Mouse (Mus musculus): ENCODE measurements around the gene Dydc2. TPM values are rescaled to one million over a fixed set of nuclear protein-coding genes. Genes with fewer than 3 reads are reported as not detected.
"Not testable (repeated sequence)": the region's sequence is repeated elsewhere in the genome, so short reads cannot be mapped to it uniquely, and the experiment has no call there.

The Dydc2 gene
- polyA plus RNA-seq, 1 experiment: 36.9 TPM

DNA sequence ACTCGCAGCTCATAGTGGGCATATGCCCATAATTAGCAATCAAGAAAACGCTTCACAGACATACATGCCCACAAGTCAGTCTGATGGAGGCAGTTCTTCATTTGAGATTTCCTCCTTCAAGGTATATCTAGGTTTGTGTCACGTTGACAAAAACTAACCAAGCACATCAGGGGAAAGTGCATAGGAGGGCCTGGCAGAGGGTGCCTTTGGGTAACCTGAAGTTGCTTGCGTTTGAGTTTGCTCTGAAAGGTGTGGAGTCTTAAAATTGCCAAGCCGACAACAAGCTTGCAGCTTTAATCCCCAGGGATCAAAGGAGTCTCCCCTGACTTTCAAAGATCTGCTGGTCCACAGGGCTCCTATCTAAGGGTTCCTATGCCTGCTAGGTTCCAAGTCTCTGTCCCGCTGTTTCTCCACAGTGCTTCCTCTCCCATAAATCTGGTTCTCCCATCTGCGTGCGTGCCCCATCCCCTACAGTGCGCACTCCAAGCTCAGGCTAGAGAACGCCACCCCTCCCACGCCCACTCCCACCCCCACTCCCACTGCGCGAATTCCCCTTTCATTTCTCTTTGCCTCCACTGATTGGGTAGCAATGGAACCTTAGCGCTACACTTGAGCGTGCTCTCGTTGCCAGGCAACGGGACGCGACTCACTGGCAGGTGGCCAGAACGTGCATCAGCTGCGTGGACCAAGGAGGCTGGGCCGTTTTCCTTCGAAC, 3.4 kb upstream of the Dydc2 start, which contains the start of gene Dydc1:
Gene Dydc1, plus strand, starts transcription at position 683 of the 715 bp plus-strand sequence.
- H3K27ac ChIP-seq (ENCODE audit: control insufficient read depth, insufficient read depth, low read depth, low read length): peak within 1 kb of the TSS; percentile 71
- H3K27me3 ChIP-seq (ENCODE audit: control insufficient read depth, insufficient read depth, low read length): no peaks in the 10 kb centered on the region
- TF ChIP-seq POLR2A (IDR thresholded peaks at IDR 0.05; ENCODE audit: control insufficient read depth, low read depth, low read length) (peak; percentile 97), CTCF (IDR thresholded peaks at IDR 0.05; ENCODE audit: control insufficient read depth, insufficient read depth, insufficient replicate concordance, low read depth, low read length) (no peak)
- peaks cover 6% of the 10 kb centered on the region for H3K4me1 ChIP-seq (ENCODE audit: control insufficient read depth, insufficient read depth, low read length)
- H3K36me3 ChIP-seq (ENCODE audit: control insufficient read depth, insufficient read depth, low read length): no peaks in the 10 kb centered on the region; the same call in 1 of the 2 replicates
- H3K4me3 ChIP-seq (ENCODE audit: control insufficient read depth, low read depth, low read length): peak within 1 kb of the TSS; percentile 92

DNA sequence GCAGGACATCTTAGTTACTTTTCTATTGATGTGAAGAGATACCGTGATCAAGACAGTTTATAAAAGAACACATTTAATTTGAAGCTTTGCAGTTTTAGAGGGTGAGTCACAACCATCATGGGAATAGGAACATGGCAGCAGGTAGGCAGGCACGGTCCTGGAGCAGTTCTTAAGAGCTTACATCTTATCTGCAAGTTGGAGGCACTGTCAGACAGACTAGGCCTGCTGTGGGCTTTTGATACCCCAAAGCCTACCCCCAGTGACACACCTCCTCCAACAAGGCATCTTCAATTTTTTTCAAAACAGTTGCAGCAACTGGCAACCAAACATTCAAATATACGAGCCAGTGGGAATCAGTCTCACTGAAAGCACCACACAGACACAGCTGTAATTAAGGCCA, 1.3 kb upstream of the Dydc2 start:
- no peaks in the 10 kb centered on the region for H3K36me3 ChIP-seq (ENCODE audit: control insufficient read depth, insufficient read depth, low read length)
- H3K27me3 ChIP-seq (ENCODE audit: control insufficient read depth, insufficient read depth, low read length): no peaks in the 10 kb centered on the region
- TF ChIP-seq POLR2A (IDR thresholded peaks at IDR 0.05; ENCODE audit: control insufficient read depth, low read depth, low read length): no peak
- no peak for TF ChIP-seq CTCF (IDR thresholded peaks at IDR 0.05; ENCODE audit: control insufficient read depth, insufficient read depth, insufficient replicate concordance, low read depth, low read length)
- no peak overlapping the region for H3K27ac ChIP-seq (ENCODE audit: control insufficient read depth, insufficient read depth, low read depth, low read length)
- no peak overlapping the region for H3K4me3 ChIP-seq (ENCODE audit: control insufficient read depth, low read depth, low read length)
- H3K4me1 ChIP-seq (ENCODE audit: control insufficient read depth, insufficient read depth, low read length): peaks cover 6% of the 10 kb centered on the region

DNA sequence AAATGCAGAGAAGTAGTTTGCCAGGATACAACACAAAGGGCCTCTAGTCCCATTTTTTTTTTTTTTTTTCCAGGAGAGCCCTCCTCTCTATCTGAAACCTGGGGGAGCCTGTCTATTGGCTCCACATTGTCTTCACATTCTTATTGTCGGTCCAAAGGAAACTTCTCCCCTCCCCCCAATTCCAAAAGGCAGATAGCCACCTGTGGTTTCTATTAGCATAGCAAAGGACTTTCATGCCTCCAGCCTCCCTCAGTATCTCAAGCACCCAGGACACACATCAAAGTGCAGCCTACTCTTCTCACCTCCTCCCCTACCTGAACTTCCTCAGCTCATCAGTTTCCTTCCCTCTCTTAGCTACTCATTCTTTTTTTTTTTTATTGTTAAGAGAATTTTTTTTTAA, 2.6 kb downstream of the Dydc2 start:
- no peaks in the 10 kb centered on the region for H3K27me3 ChIP-seq (ENCODE audit: control insufficient read depth, insufficient read depth, low read length)

DNA sequence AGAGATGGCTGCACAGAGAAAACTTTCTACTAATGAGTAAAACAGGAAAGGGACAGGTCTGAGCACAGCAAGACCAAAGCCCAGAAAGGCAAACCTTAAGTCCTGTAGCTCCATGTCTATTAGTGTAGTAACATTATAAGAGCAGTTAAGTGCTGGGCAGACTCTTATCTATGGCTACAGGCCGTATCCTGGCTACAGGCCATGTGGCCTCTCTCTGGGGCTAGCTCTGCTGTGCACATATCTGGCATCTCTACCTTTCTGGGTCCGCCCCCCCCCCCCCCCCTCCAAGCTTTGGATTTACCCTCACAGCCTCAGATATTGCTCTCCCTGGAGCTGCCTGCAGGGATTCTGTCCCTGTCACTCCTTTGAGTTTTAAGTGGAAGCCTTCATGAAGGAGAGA, 3.8 kb downstream of the Dydc2 start:
- H3K27me3 ChIP-seq (ENCODE audit: control insufficient read depth, insufficient read depth, low read length): no peaks in the 10 kb centered on the region
- H3K4me3 ChIP-seq (ENCODE audit: control insufficient read depth, low read depth, low read length): no peak overlapping the region
- H3K36me3 ChIP-seq (ENCODE audit: control insufficient read depth, insufficient read depth, low read length): no peaks in the 10 kb centered on the region
- no peaks in the 10 kb centered on the region for H3K4me1 ChIP-seq (ENCODE audit: control insufficient read depth, insufficient read depth, low read length)
- H3K27ac ChIP-seq (ENCODE audit: control insufficient read depth, insufficient read depth, low read depth, low read length): no peak overlapping the region
- no peak for TF ChIP-seq CTCF (IDR thresholded peaks at IDR 0.05; ENCODE audit: control insufficient read depth, insufficient read depth, insufficient replicate concordance, low read depth, low read length)
- no peak for TF ChIP-seq POLR2A (IDR thresholded peaks at IDR 0.05; ENCODE audit: control insufficient read depth, low read depth, low read length)

More for the DNA sequence above, 2.6 kb downstream of the Dydc2 start:
- Histone ChIP-seq H3K4me1 (ENCODE audit: control insufficient read depth, insufficient read depth, low read length) (no peaks in the 10 kb centered on the region), H3K27ac (ENCODE audit: control insufficient read depth, insufficient read depth, low read depth, low read length) (no peak overlapping the region), H3K4me3 (ENCODE audit: control insufficient read depth, low read depth, low read length) (no peak overlapping the region), H3K36me3 (ENCODE audit: control insufficient read depth, insufficient read depth, low read length) (no peaks in the 10 kb centered on the region)
- TF ChIP-seq POLR2A (IDR thresholded peaks at IDR 0.05; ENCODE audit: control insufficient read depth, low read depth, low read length) (no peak), CTCF (IDR thresholded peaks at IDR 0.05; ENCODE audit: control insufficient read depth, insufficient read depth, insufficient replicate concordance, low read depth, low read length) (no peak)

DNA sequence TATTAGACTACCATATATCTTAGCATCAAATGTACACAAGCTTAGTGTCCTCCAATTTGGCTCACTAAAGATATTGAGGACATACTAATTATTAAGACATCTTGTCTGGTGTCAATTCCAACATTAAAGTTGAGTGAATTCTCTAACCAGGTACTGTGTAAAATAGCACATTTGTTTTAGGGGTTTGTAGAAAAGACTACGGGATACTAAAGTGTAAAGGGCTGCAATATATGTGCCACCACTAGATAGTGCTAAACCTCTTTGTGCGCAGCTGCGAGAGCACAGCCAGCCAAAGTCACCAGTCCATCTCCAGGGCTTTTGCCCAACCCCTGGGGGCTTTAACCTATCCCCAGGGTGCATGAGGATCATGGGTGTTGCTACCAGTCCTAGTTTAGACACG, 15.8 kb downstream of the Dydc2 start:
- not testable (repeated sequence) for H3K27me3 ChIP-seq (ENCODE audit: control insufficient read depth, insufficient read depth, low read length); H3K27ac ChIP-seq (ENCODE audit: control insufficient read depth, insufficient read depth, low read depth, low read length); H3K4me1 ChIP-seq (ENCODE audit: control insufficient read depth, insufficient read depth, low read length); H3K36me3 ChIP-seq (ENCODE audit: control insufficient read depth, insufficient read depth, low read length); H3K4me3 ChIP-seq (ENCODE audit: control insufficient read depth, low read depth, low read length)

DNA sequence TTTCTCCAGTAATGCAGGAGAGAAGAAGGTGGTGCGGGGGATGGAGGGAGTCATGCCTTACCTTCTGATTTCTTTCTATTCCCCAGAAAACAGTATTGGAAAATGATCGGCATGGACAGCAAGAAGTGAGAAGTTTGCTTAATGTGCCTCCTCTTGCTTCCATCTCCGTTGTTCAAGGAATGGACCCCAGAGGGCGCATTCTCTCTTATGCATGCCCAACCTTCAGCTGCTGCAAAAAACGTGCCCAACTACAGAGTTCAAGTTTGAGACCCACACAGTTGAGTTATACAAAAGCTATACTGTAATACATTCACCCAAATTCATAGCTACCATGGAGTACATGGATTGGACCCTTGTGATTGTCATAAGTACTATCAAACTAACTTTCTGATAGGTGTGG, 16.5 kb downstream of the Dydc2 start:
- H3K27ac ChIP-seq (ENCODE audit: control insufficient read depth, insufficient read depth, low read depth, low read length): no peak overlapping the region
- TF ChIP-seq CTCF (IDR thresholded peaks at IDR 0.05; ENCODE audit: control insufficient read depth, insufficient read depth, insufficient replicate concordance, low read depth, low read length): 0 out of 2 replicates have a peak, but pooled peaks have one; percentile 3
- no peak for TF ChIP-seq POLR2A (IDR thresholded peaks at IDR 0.05; ENCODE audit: control insufficient read depth, low read depth, low read length)
- no peaks in the 10 kb centered on the region for H3K4me1 ChIP-seq (ENCODE audit: control insufficient read depth, insufficient read depth, low read length)
- H3K27me3 ChIP-seq (ENCODE audit: control insufficient read depth, insufficient read depth, low read length): no peaks in the 10 kb centered on the region
- no peaks in the 10 kb centered on the region for H3K36me3 ChIP-seq (ENCODE audit: control insufficient read depth, insufficient read depth, low read length)
- no peak overlapping the region for H3K4me3 ChIP-seq (ENCODE audit: control insufficient read depth, low read depth, low read length)

DNA sequence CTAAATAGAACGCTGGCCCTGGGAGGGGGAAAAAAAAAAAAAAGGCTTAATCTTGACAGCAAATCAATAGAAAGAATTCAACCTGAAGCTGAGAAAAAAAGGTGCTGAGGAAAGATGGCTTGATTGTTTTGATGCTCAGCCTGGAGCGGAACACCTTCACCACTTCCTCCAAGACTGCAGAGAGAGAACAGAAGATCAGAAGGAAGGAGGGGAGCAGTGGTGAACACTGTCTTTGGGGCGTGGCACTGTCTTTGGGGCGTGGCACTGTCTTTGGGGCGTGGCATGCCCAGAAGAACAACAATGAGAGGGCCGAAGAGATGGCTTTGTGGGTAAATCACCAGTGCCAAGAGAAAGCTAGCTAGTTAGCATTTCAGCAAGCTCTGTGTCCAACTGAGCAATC, 18.5 kb downstream of the Dydc2 start:
- Histone ChIP-seq H3K27me3 (ENCODE audit: control insufficient read depth, insufficient read depth, low read length) (no peaks in the 10 kb centered on the region), H3K4me3 (ENCODE audit: control insufficient read depth, low read depth, low read length) (no peak overlapping the region), H3K27ac (ENCODE audit: control insufficient read depth, insufficient read depth, low read depth, low read length) (no peak overlapping the region), H3K36me3 (ENCODE audit: control insufficient read depth, insufficient read depth, low read length) (no peaks in the 10 kb centered on the region), H3K4me1 (ENCODE audit: control insufficient read depth, insufficient read depth, low read length) (no peaks in the 10 kb centered on the region)
- TF ChIP-seq POLR2A (IDR thresholded peaks at IDR 0.05; ENCODE audit: control insufficient read depth, low read depth, low read length) (no peak), CTCF (IDR thresholded peaks at IDR 0.05; ENCODE audit: control insufficient read depth, insufficient read depth, insufficient replicate concordance, low read depth, low read length) (no peak)
